Mouse (Mus musculus): Measurements from ENCODE around the gene Fam107a.

DNA sequence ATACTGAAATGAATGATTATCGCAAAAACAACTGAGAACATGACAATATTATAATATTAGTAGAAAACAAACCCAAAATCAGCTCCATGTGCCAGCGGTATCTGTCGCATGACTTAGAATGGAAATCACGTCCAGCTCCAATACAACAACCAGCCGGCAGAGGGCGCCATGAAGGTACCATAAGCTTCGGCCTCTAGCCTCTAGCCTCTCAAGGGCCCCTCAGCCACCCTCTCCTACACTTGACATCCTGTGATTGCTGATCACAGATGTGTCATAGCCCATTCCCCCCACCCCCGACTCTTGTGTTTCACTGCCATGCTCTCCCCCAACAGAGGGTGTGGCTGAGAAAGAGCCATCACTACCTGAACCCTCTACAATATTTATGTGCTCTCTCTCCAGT, 17.5 kb downstream of the Fam107a start:
- TF ChIP-seq CTCF (IDR thresholded peaks at IDR 0.05; ENCODE audit: insufficient read depth, low read length) (peak; percentile 67), POLR2A (IDR thresholded peaks at IDR 0.05; ENCODE audit: borderline replicate concordance, extremely low read depth, low read depth, low read length) (no peak)
